ENCODE assay signal across 10 mouse cellular contexts in the genomic region with DNA sequence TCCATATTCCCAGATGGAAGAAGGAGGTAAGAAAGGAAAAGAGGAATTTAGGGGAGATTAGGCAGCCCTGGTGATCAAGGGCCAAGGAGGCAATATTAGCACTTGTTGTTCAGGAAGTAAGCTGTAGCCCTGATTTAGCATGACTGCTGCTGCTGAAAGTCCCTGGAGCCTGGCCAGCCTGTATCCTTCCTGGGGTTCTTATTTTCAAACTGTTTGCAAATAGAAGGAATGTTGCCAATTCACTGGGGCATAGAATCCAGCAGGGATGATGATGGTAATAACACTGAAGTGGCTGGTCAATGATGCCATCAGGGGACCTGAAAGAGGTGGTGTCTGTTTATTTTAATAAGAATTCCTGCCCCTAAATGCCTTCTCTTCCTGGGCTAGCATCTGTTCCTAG.
A peak's percentile ranks its signal among the peaks of the same experiment; 100 is the strongest.
DNase-seq lines count a peak whose midpoint lies in the region; ATAC-seq lines count a peak whose summit lies in the region.
"Had no signal": no experiment of that assay in that cellular context is flagged by ENCODE, and none has a peak within 500 bp of the region (broad histone marks: within the 10 kb centered on the region; RNA-seq: fewer than 3 reads in every experiment).

No protein-coding gene starts in this region.

- H3K36me3 ChIP-seq in kidney, embryonic 16.5 days (ENCODE audit: insufficient read depth, low read length): no peaks in the 10 kb centered on the region

- H3K9ac ChIP-seq in kidney, embryonic 16.5 days (replicated peaks; ENCODE audit: low read length): no peak overlapping the region
- H3K9ac ChIP-seq: liver, postnatal 0 days had no signal

- H3K4me3 ChIP-seq in kidney, embryonic 16.5 days (ENCODE audit: low read length): no peak overlapping the region

- no peak overlapping the region for H3K4me2 ChIP-seq in kidney, embryonic 16.5 days (replicated peaks; ENCODE audit: low read depth, low read length)

- H3K27me3 ChIP-seq in kidney, embryonic 16.5 days (ENCODE audit: insufficient read depth, low read length): no peaks in the 10 kb centered on the region

- no peaks in the 10 kb centered on the region for H3K4me1 ChIP-seq in kidney, embryonic 16.5 days (ENCODE audit: insufficient read depth, low read length)

- no peak for ATAC-seq in kidney, embryonic 16.5 days (ENCODE audit: low FRiP score, low TSS enrichment)
- peak; percentile 24; the same call in 1 of the 2 replicates for ATAC-seq in frontal cortex, adult (ENCODE audit: low TSS enrichment)
- ATAC-seq: forebrain, embryonic 16.5 days; liver, postnatal 0 days had no signal

- no peaks in the 10 kb centered on the region for H3K9me3 ChIP-seq in kidney, embryonic 16.5 days (ENCODE audit: low read length)

- H3K27ac ChIP-seq in kidney, embryonic 16.5 days (ENCODE audit: low read length): no peak overlapping the region

- peak; percentile 1 for DNase-seq in kidney, postnatal 14 days
- DNase-seq in layer of hippocampus, adult 9-10 months (ENCODE audit: low spot score): peak; percentile 24
- peak; percentile 44 to 55 for DNase-seq in right cerebral cortex, adult 2 months (ENCODE audit: low spot score in 2 of 2)
- no peak for DNase-seq in heart, adult 8-10 months (ENCODE audit: low spot score)
- DNase-seq in spleen, postnatal 4 days (ENCODE audit: low spot score in 2 of 2): no peak
- DNase-seq: adrenal gland, postnatal 10 days; liver, postnatal 0 days had no signal

Comparison
In these comparisons a context has a peak if more than half of its experiments do, and no peak if none do; other contexts are left out.
1. DNase-seq: peak in kidney, postnatal 14 days (single experiment), layer of hippocampus, adult 9-10 months (single experiment) and right cerebral cortex, adult 2 months (2 of 2); none in heart, adult 8-10 months (single experiment) and spleen, postnatal 4 days (0 of 2).